Mouse (Mus musculus) ovary, postnatal 10 days (tissue): ENCODE results near the gene Rasgrp4.
"Not testable (repeated sequence)": the region's sequence is repeated elsewhere in the genome, so short reads cannot be mapped to it uniquely, and the experiment has no call there.

ENCODE experiments used
- DNase-seq: peaks from one replicate; pipeline ENCODE4 v3.0.0; 2022; ENCODE audit warnings: low spot score

Gene Rasgrp4

DNA sequence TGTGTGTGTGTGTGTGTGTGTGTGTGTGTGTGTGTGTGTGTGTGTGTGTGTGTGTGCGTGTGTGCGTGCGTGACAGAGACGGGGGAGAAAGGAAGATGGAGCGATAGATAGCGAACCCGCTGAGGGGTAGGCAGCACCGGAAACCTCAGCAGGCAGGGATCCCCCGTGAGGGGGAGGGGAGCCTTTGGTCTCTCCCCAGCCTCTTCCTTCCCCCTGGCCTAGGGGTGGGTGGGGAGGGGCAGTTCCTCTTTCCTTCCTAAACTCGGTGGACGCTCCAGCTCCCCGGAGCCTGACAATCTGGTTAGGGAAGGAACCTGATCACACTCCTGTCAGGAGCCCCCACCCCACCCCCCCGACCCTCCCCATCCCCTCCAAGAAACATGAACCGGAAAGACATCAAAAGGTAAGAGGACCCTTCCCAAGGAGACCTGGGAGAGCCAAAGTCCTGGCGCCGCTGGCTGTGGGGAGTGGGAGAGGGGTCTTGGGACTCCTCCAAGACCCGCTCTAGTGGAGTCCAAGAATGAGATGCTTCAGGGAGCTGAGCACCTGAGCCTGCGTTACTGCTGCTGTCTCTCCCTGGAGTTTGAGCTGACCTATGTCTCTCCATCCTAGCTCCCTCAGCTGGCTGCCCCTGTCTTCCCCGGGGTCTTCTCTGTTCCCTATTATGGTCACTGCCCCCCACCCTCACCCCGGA is at the start of gene Rasgrp4:
Gene Rasgrp4, plus strand, starts transcription at position 159 of the 694 bp plus-strand sequence.
- no peak for DNase-seq

DNA sequence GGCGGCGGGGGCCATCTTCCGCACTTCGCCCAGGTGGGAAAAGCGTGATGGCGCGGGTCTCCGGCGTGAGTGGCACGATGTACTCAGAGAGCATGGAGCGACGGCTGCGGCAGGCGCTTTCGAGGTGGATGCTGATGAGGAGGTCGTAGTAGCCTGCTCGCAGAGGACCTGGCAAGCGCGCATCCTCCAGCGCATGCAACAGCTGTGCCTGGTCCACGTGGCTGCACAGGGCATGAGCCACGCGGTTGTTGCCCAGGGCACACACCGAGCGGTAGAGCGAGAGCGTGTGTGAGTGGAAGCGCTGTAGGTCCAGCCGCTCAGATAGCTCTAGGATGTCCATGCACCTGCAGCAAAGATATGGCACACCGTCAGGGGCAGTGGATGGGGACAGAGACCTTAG is 48.7 kb upstream of the Rasgrp4 start:
- DNase-seq, result no peak

DNA sequence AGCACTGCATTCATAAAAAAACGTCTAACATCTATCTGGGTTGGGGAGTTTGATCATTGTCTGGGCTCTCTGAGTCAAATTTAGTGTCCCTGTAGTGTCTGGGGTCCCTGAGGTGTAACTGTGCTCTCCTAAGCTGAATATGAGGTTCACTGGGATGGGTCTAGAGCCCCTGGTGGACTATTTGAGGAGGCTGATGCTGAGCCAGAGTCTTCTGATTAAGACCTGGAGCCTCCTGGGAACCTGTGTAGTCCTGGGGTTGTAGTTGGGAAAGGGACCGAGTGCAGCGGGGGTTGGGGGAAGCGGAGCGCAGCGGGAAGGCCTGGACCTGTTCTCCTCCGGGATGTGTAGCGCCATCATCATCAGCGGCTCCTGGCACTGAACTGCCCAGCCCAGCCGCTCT is 47.7 kb upstream of the Rasgrp4 start:
- no peak for DNase-seq

DNA sequence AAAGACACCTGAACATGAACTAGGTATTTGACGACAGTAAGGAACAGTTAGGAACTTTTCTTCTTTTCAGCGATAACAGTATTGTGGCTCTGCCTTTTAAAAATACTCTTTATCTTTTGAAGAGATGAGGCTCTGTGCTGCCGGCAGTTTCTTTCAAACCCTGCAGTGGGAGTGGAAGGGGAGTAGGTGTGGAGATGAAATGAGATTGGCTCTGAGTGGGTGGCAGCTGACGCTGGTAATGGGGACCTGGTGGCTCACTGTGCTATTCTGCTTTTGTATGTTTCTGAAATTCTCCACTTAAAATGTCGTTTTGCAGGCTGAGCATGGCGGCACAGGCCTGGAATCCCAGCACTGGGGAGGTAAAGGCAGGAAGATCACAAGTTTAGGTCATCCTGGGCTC is 45.8 kb upstream of the Rasgrp4 start:
- no peak for DNase-seq

DNA sequence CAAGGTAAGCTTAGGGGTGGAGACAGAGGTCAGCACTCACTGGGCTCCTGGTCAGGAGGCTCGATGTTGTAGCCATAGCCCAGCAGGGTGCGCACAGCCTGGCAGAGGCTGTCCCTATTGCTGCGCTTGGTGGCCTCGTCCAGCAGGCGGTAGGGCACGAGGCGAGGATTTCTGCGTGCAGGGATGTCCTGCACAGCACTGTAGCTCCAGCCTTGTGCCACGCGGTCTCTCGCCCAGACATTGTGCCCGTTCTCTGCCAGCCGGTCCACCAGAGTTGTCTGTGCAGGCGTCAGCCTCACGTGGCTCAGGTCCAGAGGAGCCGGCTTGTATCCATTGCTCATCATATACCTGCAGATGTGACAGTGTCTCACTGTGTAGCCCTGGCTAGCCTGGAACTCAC is 37.5 kb upstream of the Rasgrp4 start:
- DNase-seq, result no peak

DNA sequence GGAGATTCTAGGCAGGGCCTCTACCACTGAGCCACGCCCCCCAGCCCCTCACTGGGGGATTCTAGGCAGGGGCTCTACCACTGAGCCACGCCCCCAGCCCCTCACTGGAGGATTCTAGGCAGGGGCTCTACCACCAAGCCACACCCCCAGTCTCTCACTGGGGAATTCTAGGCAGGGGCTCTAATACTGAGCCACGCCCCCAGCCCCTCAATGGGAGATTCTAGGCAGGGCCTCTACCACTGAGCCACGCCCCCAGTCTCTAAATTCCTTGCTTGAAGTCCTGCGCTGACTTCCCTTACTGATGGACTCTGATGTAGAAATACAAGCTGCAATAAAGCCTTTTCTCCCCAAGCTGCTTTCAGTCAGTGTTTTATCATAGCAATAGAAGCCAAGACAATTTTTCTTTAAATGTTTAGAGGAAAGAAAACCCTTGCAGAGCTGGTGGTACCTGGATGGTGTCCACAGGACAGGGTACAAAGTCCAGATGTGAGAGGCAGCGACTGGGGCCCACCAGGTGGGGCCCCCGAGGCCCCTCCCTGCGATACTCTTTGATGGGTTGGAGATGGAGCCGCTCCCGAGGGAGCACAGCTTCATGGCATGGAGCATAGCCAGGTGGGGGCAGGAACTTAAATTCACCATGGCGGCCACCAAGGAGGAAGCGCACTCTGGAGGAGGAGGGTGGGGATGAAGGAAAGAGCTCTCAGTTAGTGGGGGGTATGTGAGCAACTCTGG is 33.2 kb upstream of the Rasgrp4 start:
- no peak for DNase-seq

DNA sequence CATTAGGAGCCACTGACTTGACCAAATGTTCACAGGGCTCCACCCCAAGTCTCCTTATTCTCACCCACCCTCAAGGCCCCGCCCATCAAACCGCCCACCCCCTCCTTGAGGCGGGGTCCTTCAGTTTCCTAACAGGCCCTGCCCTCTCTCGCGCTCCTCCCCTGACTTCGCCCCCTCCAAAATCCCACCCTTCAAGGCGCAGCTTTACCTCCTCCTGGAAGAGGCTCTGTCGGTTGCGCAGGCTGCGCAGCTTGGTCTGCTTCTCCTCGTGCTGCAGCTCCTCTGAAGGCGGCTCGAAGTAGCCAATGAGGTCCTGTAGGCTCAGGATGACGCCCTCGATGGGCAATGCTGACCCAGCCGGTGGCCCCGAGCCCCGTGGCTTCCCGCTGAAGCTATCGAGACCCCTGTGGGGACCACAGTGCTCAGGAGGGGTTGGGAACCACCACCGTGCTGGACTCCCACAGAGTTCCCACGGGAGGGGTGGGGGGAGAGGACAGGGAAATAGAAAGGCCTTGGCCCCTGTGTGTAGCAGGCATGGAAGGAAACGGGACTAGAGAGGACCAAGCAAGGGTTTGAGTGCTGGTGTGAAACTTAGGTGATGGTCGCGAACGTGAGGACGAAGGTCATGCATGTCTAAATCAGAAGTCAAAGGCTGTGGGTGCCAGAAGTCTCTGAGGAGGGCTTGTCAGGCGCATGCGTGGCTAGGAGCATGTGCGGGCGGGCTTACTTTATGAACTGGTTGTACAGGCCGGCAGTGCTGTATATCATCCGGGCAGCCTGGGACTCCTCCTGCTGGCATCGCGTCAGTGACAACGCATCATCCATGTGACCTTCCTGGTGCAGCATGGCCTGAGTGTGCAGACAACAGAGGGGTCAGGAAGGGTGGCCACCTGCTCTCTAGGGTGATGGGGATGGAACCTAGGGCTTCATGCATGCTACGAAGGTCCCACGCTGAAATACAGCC is 25.4 kb upstream of the Rasgrp4 start:
- DNase-seq, result peak; percentile 14

DNA sequence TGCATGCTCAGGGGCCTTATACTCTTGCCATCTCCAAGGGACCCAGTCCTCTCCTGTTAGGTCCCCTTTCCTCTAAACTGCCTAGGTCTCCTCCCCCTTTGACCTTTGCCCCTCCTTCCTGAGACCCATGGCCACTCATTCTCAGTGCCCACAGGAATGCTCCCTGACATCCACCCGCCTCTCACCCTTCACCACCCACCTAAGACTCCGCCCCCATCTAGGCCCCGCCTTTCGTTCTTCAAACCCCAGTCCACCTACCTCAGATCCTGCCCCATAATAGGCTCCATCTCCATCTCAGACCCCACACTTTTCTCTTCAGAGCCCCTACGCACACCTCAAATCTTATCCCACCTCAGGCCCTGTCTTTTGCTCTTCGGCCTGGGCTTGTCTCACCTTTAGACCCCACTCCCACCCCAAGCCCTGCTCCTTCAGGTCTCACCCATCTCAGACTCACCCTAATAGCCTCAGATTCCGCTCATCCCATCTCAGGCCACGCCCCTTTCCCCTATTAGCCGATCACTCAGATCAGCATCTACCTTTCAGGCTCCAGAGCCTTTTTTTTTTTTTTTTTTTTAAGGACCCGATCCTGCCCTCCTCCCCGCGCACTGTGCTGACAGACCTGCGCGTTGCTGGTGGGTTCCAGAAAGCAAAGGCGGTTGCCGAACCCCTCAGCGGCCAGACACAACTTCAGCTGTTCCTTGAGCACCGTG is 16.4 kb upstream of the Rasgrp4 start:
- no peak for DNase-seq

DNA sequence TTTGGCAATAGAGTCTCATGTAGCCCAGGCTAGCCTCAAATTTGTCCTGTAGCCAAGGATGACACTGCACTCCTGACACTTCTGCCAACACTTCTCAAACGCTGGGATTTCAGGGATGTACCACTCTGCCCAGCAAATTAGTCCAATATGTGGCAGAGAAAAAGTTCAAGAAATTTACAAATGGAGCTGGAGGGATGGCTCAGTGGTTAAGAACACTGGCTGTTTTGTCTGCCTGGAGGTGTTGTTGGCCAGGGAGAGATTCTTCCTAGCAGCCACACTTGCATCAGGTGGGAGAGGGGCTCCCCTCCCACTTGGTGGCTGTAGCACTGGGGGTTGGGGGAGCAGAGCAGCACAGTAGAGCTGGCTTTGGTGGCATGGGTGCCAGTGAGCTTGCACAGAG is 15.1 kb upstream of the Rasgrp4 start:
- no peak for DNase-seq

DNA sequence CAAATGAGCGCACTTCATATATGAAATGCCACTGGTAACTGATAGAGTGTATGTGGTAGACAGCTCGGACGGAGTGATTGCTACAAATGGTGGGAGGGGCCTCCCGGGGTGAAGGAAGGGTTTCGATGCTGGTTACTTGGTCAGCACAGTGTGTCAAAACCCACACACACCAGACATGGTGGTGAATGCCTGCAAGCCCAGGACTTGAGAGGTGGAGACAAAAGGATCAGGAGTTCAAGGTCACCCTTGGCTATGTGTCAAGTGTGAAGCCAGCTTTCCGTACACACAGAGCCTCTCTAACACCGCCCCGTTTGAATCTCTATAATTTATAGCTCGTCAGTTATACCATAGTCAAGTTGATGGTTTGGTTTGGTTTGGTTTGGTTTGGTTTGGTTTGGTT is 11.8 kb upstream of the Rasgrp4 start:
- DNase-seq, result no peak

DNA sequence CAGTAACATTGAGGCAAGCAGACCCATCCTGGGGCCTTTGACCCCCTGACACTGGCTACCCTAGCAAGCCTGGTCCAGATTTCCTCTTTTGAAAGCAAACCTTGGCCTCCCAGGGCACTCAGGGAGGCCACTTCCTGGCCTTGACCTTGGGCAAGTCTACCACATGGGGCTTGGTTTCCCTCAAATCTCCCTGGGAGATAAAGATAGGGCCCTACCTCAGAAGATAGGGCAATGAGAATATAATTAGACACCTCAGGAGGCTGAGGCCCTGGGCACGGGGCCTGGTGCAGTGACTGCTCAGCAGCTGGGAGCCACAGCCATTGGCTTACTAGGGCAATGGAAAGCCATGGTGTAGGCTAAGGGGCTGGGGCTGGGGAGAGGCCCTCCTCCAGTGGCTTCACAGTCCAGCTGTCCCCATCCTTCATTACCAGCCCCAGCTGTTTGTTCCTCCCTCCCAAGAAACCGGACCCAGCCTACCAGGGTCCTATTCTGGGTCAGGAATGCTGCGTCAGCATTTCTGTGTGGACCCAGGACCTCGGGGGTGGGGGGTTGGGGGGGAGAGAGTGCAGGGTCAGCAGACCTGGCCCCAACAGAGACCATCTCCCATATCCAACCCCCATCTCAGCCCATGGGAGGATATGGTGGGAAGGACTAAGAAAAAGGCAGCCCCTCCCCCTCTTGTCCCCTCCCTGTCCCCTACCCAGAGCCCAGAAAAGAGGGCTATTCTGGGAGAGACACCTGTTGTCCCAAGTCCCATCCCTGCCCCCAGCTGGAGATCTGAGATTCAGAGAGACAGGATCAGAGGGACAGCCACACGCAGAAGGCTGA is 10.9 kb upstream of the Rasgrp4 start:
- no peak for DNase-seq

DNA sequence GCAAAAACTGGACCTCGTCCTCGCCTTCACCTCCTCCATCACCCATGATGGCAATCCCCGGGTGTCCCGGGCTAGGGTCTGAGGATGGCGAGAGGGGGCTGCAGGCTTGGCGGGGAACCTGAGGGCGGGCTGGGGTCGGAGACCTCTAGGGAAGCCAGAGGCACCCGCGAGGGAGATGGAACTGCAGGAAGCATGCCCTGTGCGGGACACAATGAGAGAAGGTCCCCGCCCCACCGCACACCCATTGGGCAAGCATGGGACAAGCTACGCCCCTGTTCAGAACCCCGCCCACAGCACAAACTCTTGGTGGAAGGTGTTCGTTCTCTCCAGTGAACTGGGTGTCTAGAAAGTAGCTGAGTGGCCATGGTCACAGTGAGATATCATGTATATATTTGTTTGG is 9.7 kb upstream of the Rasgrp4 start, which contains the start of gene Ryr1:
Gene Ryr1, minus strand, starts transcription at position 210 of the 400 bp plus-strand sequence.
- no peak for DNase-seq

DNA sequence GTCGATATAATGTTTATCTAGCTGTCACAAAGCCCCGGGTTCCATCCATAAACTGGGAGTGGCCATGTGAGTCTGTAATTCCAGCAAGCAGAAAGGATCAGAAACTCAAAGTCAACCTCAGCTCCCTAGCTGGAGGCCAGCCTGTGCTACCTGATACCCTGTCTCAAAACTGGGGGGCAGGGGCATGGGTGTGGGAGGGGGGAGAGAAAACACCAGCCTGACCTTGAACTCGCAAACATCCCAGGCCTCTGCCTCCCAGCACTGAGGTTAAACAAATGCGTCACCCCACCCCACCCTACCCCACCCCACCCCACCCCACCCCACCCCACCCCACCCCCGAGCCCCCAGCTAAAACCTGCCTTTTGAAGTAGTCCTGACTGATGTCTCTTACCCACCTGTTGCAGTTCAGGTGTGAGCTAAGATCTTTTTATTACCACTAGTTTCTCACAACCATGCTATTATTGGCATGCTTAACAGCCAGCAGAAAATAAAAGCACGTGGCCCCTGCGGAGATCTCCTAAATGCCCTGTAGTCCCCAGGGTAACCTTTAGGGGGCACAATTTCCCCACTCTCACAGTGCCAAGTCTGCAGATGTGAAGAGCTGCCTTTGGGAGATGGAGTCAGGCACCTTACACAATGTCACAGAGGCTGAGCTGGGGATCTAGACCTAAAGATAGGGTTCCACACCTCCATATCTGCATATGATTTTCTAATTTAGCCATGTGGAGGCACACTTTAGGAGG is 8.3 kb upstream of the Rasgrp4 start:
- DNase-seq, result no peak

DNA sequence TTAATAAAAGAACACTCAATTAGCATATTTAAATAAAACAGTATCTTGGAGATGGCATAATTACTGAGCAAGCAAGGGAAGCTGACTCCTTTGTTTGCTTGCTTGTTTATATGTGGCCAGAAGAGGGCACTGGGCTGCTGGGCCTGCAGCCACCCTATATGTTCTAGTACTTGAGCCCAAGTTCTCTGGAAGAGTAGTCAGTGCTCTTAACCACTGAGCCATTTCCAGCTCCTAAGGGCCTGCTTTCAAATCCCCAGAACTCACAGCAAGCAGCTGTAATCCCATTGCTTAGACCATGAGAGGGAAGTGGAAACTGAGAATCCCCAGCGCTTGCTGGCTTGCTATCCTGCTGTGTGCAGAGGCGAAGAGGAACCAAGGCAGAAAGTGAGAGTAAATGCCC is 5.9 kb upstream of the Rasgrp4 start:
- DNase-seq, result no peak

DNA sequence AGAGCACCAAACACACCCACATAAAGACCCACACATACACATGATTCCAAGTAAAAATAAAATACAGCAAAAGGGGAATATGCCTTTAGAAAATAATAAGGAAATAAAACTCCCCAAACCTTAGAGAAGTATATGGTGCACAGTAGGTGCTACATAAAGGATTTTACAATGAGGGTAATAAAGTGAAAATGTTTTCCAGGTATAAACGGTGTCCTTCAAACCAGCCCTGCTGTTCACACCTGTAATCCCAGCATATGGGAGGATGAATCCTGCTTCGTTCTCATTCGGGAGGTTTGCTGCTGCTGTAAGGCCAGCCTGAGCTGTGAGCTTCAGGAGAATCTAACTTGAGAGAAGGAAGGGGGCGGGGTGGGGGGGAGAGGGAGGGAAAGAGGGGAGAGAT is 421 bp upstream of the Rasgrp4 start:
- DNase-seq, result no peak

DNA sequence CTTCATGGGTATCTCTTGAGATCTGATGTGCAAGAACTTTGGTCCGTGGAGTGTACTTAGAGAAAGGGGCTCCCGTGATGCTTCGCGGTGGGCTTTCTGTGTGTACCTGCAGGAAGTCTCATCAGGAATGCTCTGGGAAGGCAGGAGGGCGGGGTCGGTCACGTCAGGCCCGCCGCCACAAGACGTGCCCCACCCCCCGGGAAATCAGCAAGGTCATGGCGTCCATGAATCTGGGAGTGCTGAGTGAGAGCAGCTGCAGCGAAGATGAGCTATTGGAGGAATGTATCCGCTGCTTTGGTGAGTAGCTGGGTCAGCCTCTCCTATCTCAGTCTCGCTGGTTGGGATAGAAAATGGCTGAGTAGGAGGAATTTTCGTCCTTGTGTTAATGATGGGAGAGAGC is 2.8 kb downstream of the Rasgrp4 start:
- DNase-seq, result no peak

DNA sequence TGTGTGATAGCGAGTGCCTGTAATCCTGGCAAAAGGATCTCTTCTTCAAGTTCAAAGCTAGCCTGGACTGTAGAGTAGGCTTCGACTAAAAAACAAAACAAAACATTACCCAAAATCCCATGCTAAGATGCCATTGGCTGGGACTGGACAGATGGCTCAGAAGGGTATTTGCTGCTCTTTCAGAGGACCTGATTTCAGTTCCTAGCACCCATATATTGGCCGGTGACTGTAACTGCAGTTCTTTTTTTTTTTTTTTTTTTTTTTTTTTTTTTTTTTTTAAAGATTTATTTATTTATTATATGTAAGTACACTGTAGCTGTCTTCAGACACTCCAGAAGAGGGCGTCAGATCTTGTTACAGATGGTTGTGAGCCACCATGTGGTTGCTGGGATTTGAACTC is 4.6 kb downstream of the Rasgrp4 start:
- not testable (repeated sequence) for DNase-seq

DNA sequence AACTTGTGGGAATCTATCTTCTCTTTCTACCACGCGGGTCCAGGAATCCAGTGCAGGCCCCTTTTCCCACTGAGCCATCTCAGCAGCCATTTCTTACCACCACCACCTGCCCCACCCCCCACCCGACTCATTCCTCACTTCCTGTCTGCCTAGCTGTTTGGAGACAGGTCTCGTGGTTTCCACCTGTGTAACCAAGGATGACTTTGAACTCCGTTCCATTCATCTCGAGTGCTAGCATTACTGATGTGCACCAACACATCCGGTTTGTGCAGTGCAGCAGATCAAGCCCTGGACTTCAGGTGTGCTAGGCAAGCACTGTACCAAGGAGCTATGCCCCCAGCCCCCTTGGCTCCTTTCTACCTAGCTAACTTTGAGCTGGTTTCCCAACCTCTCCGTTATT is 6.8 kb downstream of the Rasgrp4 start:
- DNase-seq, result no peak

DNA sequence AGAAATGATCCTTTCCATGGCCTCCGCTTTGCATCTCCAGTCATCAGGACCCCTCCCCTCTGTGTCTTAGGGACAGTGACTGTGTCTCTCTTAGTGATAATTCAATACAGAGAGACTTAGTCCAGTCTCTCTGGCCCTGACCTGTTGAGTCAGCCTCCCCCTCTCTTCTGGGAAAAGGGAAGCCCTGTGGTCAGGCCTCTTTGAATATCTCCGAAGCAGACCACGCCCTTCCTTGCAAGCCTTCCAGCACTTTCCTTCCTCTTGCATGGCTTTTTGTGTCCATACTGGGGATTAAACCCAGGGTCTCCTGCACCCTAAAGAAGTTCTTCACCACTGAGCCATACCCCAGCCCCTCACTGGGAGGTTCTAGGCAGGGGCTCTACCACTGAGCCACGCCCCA is 9.4 kb downstream of the Rasgrp4 start:
- DNase-seq, result no peak

DNA sequence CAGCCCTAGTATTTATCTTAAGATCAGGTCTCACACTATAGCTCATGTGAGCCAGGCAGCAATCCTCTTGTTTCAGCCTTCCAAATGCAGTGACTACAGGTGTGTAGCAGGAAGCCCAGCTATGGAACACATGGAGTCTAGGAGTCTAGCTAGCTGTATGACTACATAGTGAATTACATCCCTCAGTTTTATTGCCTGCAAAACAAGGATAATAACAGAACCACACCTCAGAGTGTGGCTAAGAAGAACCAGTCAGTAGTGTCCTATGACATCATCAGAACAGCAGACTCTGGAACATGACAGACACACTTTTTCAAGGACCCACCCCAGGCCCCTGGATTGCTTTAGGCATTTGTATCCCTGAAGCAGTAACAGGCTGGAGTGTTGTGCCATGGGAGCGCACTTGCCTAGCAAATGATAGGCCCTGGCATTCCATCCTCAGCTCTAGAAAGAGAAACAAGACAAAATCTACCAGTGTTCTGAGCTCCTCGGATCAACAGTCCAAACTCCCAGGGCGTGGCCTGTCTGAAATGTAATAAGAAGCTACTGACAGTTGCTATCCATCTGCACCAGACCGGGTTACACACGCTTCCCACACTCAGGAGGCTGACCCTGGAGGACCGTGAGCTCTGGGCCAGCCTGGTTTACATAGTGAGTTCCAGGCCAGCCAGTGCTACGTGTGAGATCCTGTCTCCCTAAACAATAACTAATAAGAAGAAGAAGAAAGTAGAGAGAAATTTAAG is 12.1 kb downstream of the Rasgrp4 start:
- no peak for DNase-seq
